Mouse (Mus musculus): ENCODE measurements around the gene Mpig6b. TPM values are rescaled to one million over a fixed set of nuclear protein-coding genes. Genes with fewer than 3 reads are reported as not detected.

Mpig6b gene
- total and polyA plus RNA-seq, 2 experiments: 0.18 TPM; not detected in 1

- no peak for DNase-seq (ENCODE audit: extremely low read depth, low read depth, low spot score)
- H3K36me3 ChIP-seq (ENCODE audit: control insufficient read depth, insufficient read depth, low read length): no peaks in the 10 kb centered on the region
- WGBS: 87% methylated on average over 5 of the region's 5 CpGs
- no peaks in the 10 kb centered on the region for H3K27me3 ChIP-seq (ENCODE audit: control insufficient read depth, insufficient read depth, low read length)
- H3K9ac ChIP-seq (ENCODE audit: low read depth, low read length): no peak overlapping the region
- no peaks in the 10 kb centered on the region for H3K79me2 ChIP-seq (ENCODE audit: control insufficient read depth, insufficient read depth, low read length)
- H3K27ac ChIP-seq (replicated peaks; ENCODE audit: insufficient read depth, low read depth, low read length): no peak overlapping the region
- no peaks in the 10 kb centered on the region for H3K4me1 ChIP-seq (ENCODE audit: control insufficient read depth, insufficient read depth, low read length)
- H3K4me3 ChIP-seq (ENCODE audit: insufficient read depth, low read depth, low read length): no peak overlapping the region
- TF ChIP-seq POLR2A (IDR thresholded peaks at IDR 0.05; ENCODE audit: extremely low read depth, insufficient read depth, low read length) (no peak), CTCF (IDR thresholded peaks at IDR 0.05; ENCODE audit: low read depth, low read length) (no peak)
These were observed 42.8 kb downstream of the Mpig6b start for GRCm38 (mm10) chr17:35023221-35023620.

DNA sequence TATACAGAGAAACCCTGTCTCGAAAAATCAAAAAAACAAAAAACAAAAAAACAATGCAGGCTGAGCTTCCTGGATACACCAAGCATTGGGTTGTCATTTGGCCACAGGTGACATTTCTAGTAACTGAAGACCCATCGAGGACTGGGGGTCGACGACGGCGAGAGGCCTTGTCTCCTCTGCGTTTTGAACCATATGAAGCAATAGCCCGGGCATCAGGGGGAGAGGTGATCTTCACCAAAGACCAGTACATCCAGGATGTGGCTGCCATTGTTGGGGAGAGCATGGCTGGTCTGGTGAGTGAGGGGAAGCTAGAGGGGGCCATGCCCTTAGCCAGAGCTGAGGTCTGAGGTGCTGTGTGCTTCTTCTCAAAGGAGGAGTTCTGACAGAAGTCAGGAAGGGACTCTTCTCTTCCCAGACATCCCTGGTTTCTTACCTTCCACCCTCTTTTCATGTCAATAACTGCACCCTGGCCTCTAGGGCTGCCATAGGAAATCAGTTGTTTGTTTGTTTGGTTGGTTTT lies 43.4 kb downstream of the Mpig6b start:
- Histone ChIP-seq H3K9ac (ENCODE audit: low read depth, low read length) (no peak overlapping the region), H3K4me3 (ENCODE audit: insufficient read depth, low read depth, low read length) (no peak overlapping the region), H3K4me1 (ENCODE audit: control insufficient read depth, insufficient read depth, low read length) (no peaks in the 10 kb centered on the region), H3K27ac (replicated peaks; ENCODE audit: insufficient read depth, low read depth, low read length) (peak overlapping the region; percentile 67), H3K79me2 (ENCODE audit: control insufficient read depth, insufficient read depth, low read length) (no peaks in the 10 kb centered on the region), H3K27me3 (ENCODE audit: control insufficient read depth, insufficient read depth, low read length) (no peaks in the 10 kb centered on the region), H3K36me3 (ENCODE audit: control insufficient read depth, insufficient read depth, low read length) (no peaks in the 10 kb centered on the region)
- WGBS: 90% methylated on average over 8 of the region's 8 CpGs
- no peak for DNase-seq (ENCODE audit: extremely low read depth, low read depth, low spot score)
- TF ChIP-seq CTCF (IDR thresholded peaks at IDR 0.05; ENCODE audit: low read depth, low read length) (no peak), POLR2A (IDR thresholded peaks at IDR 0.05; ENCODE audit: extremely low read depth, insufficient read depth, low read length) (no peak)

GRCm38 (mm10) chr17:35021842-35022477 lies 44.0 kb downstream of the Mpig6b start:
- 55% methylated on average over 6 of the region's 6 CpGs for WGBS
- H3K4me1 ChIP-seq (ENCODE audit: control insufficient read depth, insufficient read depth, low read length): no peaks in the 10 kb centered on the region
- DNase-seq (ENCODE audit: extremely low read depth, low read depth, low spot score): peak; percentile 32

GRCm38 (mm10) chr17:35021163-35021808 lies 44.7 kb downstream of the Mpig6b start:
- TF ChIP-seq CTCF (IDR thresholded peaks at IDR 0.05; ENCODE audit: low read depth, low read length) (peak; percentile 99), POLR2A (IDR thresholded peaks at IDR 0.05; ENCODE audit: extremely low read depth, insufficient read depth, low read length) (no peak)
- Histone ChIP-seq H3K27me3 (ENCODE audit: control insufficient read depth, insufficient read depth, low read length) (no peaks in the 10 kb centered on the region), H3K27ac (replicated peaks; ENCODE audit: insufficient read depth, low read depth, low read length) (peak overlapping the region; percentile 73), H3K79me2 (ENCODE audit: control insufficient read depth, insufficient read depth, low read length) (no peaks in the 10 kb centered on the region), H3K4me3 (ENCODE audit: insufficient read depth, low read depth, low read length) (no peak overlapping the region), H3K36me3 (ENCODE audit: control insufficient read depth, insufficient read depth, low read length) (no peaks in the 10 kb centered on the region), H3K9ac (ENCODE audit: low read depth, low read length) (0 out of 2 replicates have a peak overlapping the region, but pooled peaks have one; percentile 4), H3K4me1 (ENCODE audit: control insufficient read depth, insufficient read depth, low read length) (no peaks in the 10 kb centered on the region)
- DNase-seq (ENCODE audit: extremely low read depth, low read depth, low spot score): peak; percentile 13
- 21% methylated on average over 17 of the region's 17 CpGs for WGBS

More at GRCm38 (mm10) chr17:35021842-35022477, 44.0 kb downstream of the Mpig6b start:
- Histone ChIP-seq H3K79me2 (ENCODE audit: control insufficient read depth, insufficient read depth, low read length) (no peaks in the 10 kb centered on the region), H3K36me3 (ENCODE audit: control insufficient read depth, insufficient read depth, low read length) (no peaks in the 10 kb centered on the region), H3K4me3 (ENCODE audit: insufficient read depth, low read depth, low read length) (no peak overlapping the region), H3K27me3 (ENCODE audit: control insufficient read depth, insufficient read depth, low read length) (no peaks in the 10 kb centered on the region), H3K27ac (replicated peaks; ENCODE audit: insufficient read depth, low read depth, low read length) (peak overlapping the region; percentile 67; the same call in 1 of the 2 replicates), H3K9ac (ENCODE audit: low read depth, low read length) (no peak overlapping the region)
- TF ChIP-seq POLR2A (IDR thresholded peaks at IDR 0.05; ENCODE audit: extremely low read depth, insufficient read depth, low read length) (no peak), CTCF (IDR thresholded peaks at IDR 0.05; ENCODE audit: low read depth, low read length) (0 out of 2 replicates have a peak, but pooled peaks have one; percentile 15)

DNA sequence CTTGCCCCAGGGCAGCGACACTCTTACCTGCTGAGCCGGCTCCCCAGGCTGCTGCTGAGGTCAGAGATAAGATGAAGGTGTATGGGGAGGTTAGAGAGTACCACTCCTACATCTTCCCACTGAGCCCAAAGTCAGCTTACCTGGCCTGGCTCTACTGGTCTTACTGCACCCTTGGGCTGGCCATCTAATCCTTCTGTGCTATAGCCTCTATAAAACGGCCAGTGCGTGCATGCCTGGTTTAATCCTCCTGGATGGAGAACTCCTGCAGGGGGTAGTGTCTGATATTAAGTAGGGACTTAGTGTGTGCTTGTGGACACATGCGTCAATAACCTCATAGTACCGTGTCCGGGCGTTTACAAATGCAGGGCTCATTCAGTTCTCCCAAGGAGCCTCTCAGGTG lies 45.4 kb downstream of the Mpig6b start:
- H3K79me2 ChIP-seq (ENCODE audit: control insufficient read depth, insufficient read depth, low read length): no peaks in the 10 kb centered on the region
- no peak overlapping the region for H3K9ac ChIP-seq (ENCODE audit: low read depth, low read length)
- no peaks in the 10 kb centered on the region for H3K4me1 ChIP-seq (ENCODE audit: control insufficient read depth, insufficient read depth, low read length)
- no peak for DNase-seq (ENCODE audit: extremely low read depth, low read depth, low spot score)
- 89% methylated on average over 8 of the region's 8 CpGs for WGBS
- H3K27ac ChIP-seq (replicated peaks; ENCODE audit: insufficient read depth, low read depth, low read length): no peak overlapping the region
- TF ChIP-seq CTCF (IDR thresholded peaks at IDR 0.05; ENCODE audit: low read depth, low read length) (no peak), POLR2A (IDR thresholded peaks at IDR 0.05; ENCODE audit: extremely low read depth, insufficient read depth, low read length) (no peak)
- H3K27me3 ChIP-seq (ENCODE audit: control insufficient read depth, insufficient read depth, low read length): no peaks in the 10 kb centered on the region
- no peak overlapping the region for H3K4me3 ChIP-seq (ENCODE audit: insufficient read depth, low read depth, low read length)
- H3K36me3 ChIP-seq (ENCODE audit: control insufficient read depth, insufficient read depth, low read length): no peaks in the 10 kb centered on the region
